Mouse (Mus musculus) brain, embryonic 14.5 days (tissue): ENCODE measurements around the gene Pla2g2c.

ENCODE experiments used
- CTCF ChIP-seq: fragments of 200-500 bp; IDR thresholded peaks from 2 replicates; pipeline ENCODE4 v1.5.1; 2012; ENCODE audit warnings: inconsistent platforms, mild to moderate bottlenecking, moderate library complexity, borderline replicate concordance; ENCODE audit not compliant: insufficient read depth, insufficient read length; ENCODE audit errors: extremely low read depth
- POLR2A ChIP-seq: fragments of 200-500 bp; IDR thresholded peaks from 2 replicates; pipeline ENCODE4 v1.6.1; 2012; ENCODE audit warnings: mild to moderate bottlenecking, inconsistent platforms, borderline replicate concordance; ENCODE audit not compliant: poor library complexity, insufficient read depth, insufficient read length, severe bottlenecking; ENCODE audit errors: extremely low read depth

DNA sequence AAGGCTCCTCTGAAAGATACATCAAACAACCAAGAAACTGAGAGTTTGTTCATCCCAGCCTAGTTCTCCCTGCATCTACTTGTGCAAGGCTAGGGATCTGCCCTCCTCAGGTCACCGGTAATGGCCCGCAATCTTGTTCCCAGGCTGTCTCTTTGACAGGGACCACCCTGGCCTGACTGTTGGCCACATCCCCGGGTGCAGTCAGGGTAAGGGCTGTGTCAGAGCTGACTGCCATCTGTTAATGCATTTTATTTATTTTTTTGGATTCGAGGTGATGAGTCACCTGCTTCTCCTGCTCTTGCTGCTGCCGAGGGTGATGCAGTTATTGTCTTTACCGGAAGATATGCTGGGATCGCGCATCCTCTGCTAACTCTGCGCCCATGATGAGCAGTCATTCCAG, 7.9 kb upstream of the Pla2g2c start:
- TF ChIP-seq CTCF (no peak), POLR2A (no peak)
